Mouse (Mus musculus): ENCODE measurements around the gene Gm29094. TPM values are rescaled to one million over a fixed set of nuclear protein-coding genes. Genes with fewer than 3 reads are reported as not detected.

The Gm29094 gene
- total RNA-seq, 1 experiment from 2014 or later, result not detected

DNA sequence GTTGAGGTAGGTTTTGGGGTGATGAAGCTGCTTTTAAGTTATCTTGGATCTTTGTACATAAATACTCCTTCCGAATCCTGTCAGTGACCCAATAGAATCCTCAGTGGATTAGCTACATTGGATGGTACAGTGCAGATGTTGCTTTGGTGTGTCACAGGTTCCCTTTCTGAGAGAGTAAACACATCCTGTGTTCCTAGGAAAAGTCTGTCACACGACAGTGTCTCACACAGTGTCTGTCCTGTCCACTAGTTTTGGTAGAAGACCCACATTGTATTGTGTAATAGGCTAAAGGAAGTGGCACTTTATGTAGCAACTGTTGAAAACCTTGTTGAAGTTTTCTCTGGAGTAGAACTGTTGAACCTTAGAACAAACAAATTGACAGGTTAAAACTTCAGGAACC, 54.2 kb downstream of the Gm29094 start:
- no peak for DNase-seq

DNA sequence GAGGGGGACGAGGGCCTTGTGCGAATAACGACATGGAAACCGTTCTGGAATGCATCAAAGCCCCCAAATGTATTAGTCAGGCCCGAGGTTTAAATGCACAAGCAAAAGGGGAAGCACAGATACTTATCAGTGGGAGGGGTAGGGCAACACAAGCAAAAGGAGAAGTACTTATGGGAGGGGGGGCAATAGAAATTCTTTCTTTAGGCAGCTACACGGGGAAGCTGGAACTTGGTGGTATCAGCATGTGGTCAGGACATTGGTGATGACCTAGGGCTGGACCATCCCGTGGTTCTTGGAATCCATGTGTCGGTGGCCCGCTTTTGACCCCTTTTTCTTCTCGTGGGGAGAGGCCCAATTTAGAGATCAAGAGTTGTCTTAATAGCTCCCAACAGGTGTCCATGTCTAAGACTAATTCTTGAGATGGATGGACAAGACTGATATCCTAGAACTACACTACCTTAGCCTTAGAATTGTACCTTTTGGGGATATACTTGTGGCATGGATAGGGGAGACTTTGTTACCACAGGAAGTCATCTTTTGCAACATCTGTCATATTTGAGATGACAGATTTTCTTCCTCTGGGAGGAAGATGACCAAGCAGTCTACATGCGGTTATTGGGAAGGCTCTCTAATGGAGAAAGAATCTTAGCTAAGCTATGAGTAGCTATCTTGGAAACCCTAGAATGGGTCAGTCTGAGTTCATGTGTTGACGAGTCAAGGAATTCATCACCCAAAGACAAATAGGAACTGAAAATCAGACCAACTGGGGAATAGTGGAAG, 57.6 kb downstream of the Gm29094 start:
- DNase-seq, result no peak

DNA sequence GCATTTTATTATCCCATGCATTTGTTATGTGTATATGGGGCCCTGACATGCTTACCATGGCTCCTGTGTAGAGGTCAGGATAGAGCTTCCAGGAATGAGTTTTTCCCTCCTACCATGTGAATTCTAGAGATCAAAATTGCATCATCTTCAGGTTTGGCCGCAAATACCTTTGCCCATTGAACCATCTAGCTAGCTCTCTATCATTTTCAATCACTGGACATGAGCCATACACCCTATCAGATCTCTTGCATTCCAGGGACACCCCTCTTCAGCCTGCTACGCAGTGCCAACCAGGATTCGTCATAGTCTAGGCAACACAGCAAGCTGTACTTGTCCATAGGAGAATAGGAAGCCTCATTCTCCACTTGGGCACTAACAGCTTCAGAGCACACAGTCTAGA, 64.8 kb downstream of the Gm29094 start:
- no peak for DNase-seq

DNA sequence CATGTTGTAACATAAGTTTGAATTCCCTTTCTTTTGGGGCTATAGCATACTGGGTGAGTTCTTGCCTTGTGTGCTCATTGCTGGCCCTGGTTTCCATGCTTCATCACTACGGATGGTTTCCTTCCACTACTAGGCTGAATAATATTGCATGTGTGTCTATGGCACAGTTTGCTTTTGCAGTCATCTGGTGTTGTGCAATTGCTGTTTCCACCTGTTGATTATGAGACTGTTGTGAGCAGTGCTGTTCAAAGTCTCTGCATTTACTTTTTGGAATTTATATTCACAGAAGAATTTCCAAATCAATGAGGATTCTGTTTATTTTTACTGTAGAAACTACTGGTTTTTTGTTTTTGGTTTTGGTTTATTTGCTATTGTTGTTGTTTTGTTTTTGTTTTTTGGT, 65.4 kb downstream of the Gm29094 start:
- no peak for DNase-seq

Other genes with a start within 250 kb of the Gm29094 start
- 0.79 TPM in 1 of 2 replicates, not detected in the other for gene Bcl2a1a, start 242.5 kb upstream of the Gm29094 start, total RNA-seq (2021)
- 0.21 TPM in 1 of 2 replicates, not detected in the other for gene Trim43b, start 106.5 kb upstream of the Gm29094 start, total RNA-seq (2021)
- gene Bcl2a1b, start 170 bp upstream of the Gm29094 start, total RNA-seq (2021), result 0.97 TPM in 1 of 2 replicates, not detected in the other
- 42.2 and 49.4 TPM in 2 replicates for gene Mthfs, start 11.3 kb downstream of the Gm29094 start, total RNA-seq (2021)

Data from adrenal gland, postnatal 25 days (tissue).